Mouse (Mus musculus) hindbrain, embryonic 10.5 days (tissue): ENCODE measurements around the gene Tmem207. TPM values are rescaled to one million over a fixed set of nuclear protein-coding genes. Genes with fewer than 3 reads are reported as not detected.

Experiments used
- DNase-seq: peaks from one replicate; pipeline ENCODE4 v3.0.0-alpha.2; 2017; ENCODE audit warnings: low spot score
- H3K27ac ChIP-seq: fragments of 300-500 bp; sonication (generic); 2 replicates; pipeline ENCODE4 v1.5.1; 2016; ENCODE audit warnings: mild to moderate bottlenecking, moderate library complexity
- H3K27me3 ChIP-seq: fragments of 300-500 bp; sonication (generic); 2 replicates; pipeline ENCODE4 v1.6.1; 2016; ENCODE audit warnings: mild to moderate bottlenecking; ENCODE audit not compliant: poor library complexity, insufficient read depth, severe bottlenecking
- H3K36me3 ChIP-seq: fragments of 300-500 bp; sonication (generic); 2 replicates; pipeline ENCODE4 v1.6.1; 2016; ENCODE audit warnings: mild to moderate bottlenecking, moderate library complexity
- H3K4me1 ChIP-seq: fragments of 300-500 bp; sonication (generic); replicated peaks from 2 replicates; pipeline ENCODE4 v1.6.1; 2016; ENCODE audit warnings: mild to moderate bottlenecking
- H3K4me3 ChIP-seq: fragments of 300-500 bp; sonication (generic); 2 replicates; pipeline ENCODE4 v1.5.1; 2016; ENCODE audit warnings: mild to moderate bottlenecking, moderate library complexity
- H3K9me3 ChIP-seq: fragments of 300-500 bp; sonication (generic); 2 replicates; pipeline ENCODE4 v1.6.1; 2016; ENCODE audit warnings: mild to moderate bottlenecking, moderate library complexity
- WGBS: fragments of 180-500 bp; shearing (Covaris S2); methylation state at CpG from one replicate; pipeline ENCODE4 v1.1.7; 2016; 5-methylcytosine and 5-hydroxymethylcytosine counted together
- polyA plus RNA-seq: library from polyadenylated mRNA; unstranded; fragments of >200 nt; fragmentation: Nextera tagmentation; extraction: Ambion mirVana; gene quantifications from 2 replicates; pipeline ENCODE4 v1.2.1, GENCODE M21; 2016

Gene Tmem207
- 0.24 TPM in 1 of 2 replicates, not detected in the other for polyA plus RNA-seq

- Histone ChIP-seq H3K4me1 (0 out of 2 replicates have a peak, but pooled peaks cover 3% of the 10 kb centered on the region), H3K9me3 (no peaks in the 10 kb centered on the region), H3K36me3 (no peaks in the 10 kb centered on the region), H3K4me3 (no peak within 1 kb of the TSS), H3K27me3 (no peaks in the 10 kb centered on the region), H3K27ac (no peak within 1 kb of the TSS)
- 89% methylated on average over 4 of the region's 4 CpGs for WGBS
- no peak for DNase-seq
Observed at GRCm38 (mm10) chr16:26526669-26527068, at the start of gene Tmem207. Gene Tmem207, minus strand, starts transcription at chr16:26526769.

- Histone ChIP-seq H3K36me3 (no peaks in the 10 kb centered on the region), H3K9me3 (no peaks in the 10 kb centered on the region), H3K4me3 (no peak overlapping the region), H3K27ac (no peak overlapping the region), H3K27me3 (no peaks in the 10 kb centered on the region), H3K4me1 (no peaks in the 10 kb centered on the region)
- WGBS: 88% methylated on average over 5 of the region's 5 CpGs
- no peak for DNase-seq
Observed at GRCm38 (mm10) chr16:26574173-26574572, 47.6 kb upstream of the Tmem207 start.

DNA sequence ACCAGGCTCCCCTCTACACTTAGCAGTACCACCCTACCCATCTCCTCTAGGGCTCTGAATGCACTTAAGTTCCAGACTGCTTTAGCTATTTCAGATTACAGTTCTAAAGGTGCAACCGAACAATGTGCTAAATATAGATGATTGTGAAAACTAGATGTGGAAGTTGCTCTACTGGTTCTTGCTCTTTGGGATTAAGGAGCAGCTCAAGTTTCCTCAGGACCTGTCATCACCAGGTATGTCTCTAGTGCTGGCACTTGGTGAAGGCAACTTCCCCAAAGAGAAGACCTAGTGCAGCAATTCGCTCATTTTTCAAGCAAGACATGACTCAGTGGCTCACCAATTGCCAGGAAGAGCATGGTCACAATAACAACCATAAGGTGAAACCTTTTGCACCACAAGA, 45.3 kb upstream of the Tmem207 start:
- H3K4me1 ChIP-seq: no peaks in the 10 kb centered on the region
- H3K27ac ChIP-seq: no peak overlapping the region
- 85% methylated on average over 2 of the region's 2 CpGs for WGBS
- no peaks in the 10 kb centered on the region for H3K9me3 ChIP-seq
- H3K36me3 ChIP-seq: no peaks in the 10 kb centered on the region
- DNase-seq: no peak
- no peak overlapping the region for H3K4me3 ChIP-seq
- H3K27me3 ChIP-seq: no peaks in the 10 kb centered on the region

GRCm38 (mm10) chr16:26569387-26569978, 42.9 kb upstream of the Tmem207 start:
- H3K4me1 ChIP-seq: no peaks in the 10 kb centered on the region

GRCm38 (mm10) chr16:26562771-26563170, 36.2 kb upstream of the Tmem207 start:
- no peaks in the 10 kb centered on the region for H3K27me3 ChIP-seq
- no peak overlapping the region for H3K4me3 ChIP-seq
- no peaks in the 10 kb centered on the region for H3K9me3 ChIP-seq
- 87% methylated on average over 2 of the region's 2 CpGs for WGBS
- no peak for DNase-seq
- no peak overlapping the region for H3K27ac ChIP-seq
- no peaks in the 10 kb centered on the region for H3K36me3 ChIP-seq
- no peaks in the 10 kb centered on the region for H3K4me1 ChIP-seq

More at GRCm38 (mm10) chr16:26569387-26569978, 42.9 kb upstream of the Tmem207 start:
- no peak for DNase-seq
- Histone ChIP-seq H3K4me3 (no peak overlapping the region), H3K27me3 (no peaks in the 10 kb centered on the region), H3K9me3 (no peaks in the 10 kb centered on the region), H3K27ac (no peak overlapping the region), H3K36me3 (no peaks in the 10 kb centered on the region)

- no peak overlapping the region for H3K4me3 ChIP-seq
- no peaks in the 10 kb centered on the region for H3K9me3 ChIP-seq
- H3K27ac ChIP-seq: no peak overlapping the region
- no peaks in the 10 kb centered on the region for H3K4me1 ChIP-seq
- no peak for DNase-seq
- H3K27me3 ChIP-seq: no peaks in the 10 kb centered on the region
- no peaks in the 10 kb centered on the region for H3K36me3 ChIP-seq
- 24% methylated on average over 2 of the region's 2 CpGs for WGBS
Observed at GRCm38 (mm10) chr16:26561743-26562142, 35.2 kb upstream of the Tmem207 start.

DNA sequence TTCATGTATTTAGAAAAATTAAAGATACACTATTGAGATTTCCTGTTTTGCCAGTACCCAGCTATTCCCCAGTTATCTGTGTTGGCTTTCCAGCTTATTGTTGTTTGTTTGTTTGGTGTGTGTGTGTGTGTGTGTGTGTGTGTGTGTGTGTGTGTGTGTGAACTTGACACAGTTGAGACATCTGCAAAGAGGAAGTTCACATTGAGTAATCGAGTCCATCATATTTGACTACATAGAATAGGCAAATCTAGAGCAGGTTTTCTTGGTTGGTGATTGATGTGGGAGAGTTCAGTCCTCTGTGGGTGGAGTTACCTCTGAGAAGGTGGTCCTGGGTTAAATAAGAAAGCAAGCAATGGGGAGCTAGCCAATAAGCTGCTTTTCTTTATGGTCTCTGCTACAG, 32.2 kb upstream of the Tmem207 start:
- WGBS: 83% methylated on average over 1 of the region's 1 CpGs
- Histone ChIP-seq H3K36me3 (no peaks in the 10 kb centered on the region), H3K4me3 (no peak overlapping the region), H3K27me3 (no peaks in the 10 kb centered on the region), H3K27ac (no peak overlapping the region), H3K4me1 (no peaks in the 10 kb centered on the region), H3K9me3 (no peaks in the 10 kb centered on the region)
- DNase-seq: no peak

GRCm38 (mm10) chr16:26552234-26552633, 25.7 kb upstream of the Tmem207 start:
- no peak for DNase-seq
- H3K27ac ChIP-seq: no peak overlapping the region
- 87% methylated on average over 3 of the region's 3 CpGs for WGBS
- no peaks in the 10 kb centered on the region for H3K4me1 ChIP-seq
- H3K4me3 ChIP-seq: no peak overlapping the region
- no peaks in the 10 kb centered on the region for H3K9me3 ChIP-seq
- no peaks in the 10 kb centered on the region for H3K36me3 ChIP-seq
- no peaks in the 10 kb centered on the region for H3K27me3 ChIP-seq

DNA sequence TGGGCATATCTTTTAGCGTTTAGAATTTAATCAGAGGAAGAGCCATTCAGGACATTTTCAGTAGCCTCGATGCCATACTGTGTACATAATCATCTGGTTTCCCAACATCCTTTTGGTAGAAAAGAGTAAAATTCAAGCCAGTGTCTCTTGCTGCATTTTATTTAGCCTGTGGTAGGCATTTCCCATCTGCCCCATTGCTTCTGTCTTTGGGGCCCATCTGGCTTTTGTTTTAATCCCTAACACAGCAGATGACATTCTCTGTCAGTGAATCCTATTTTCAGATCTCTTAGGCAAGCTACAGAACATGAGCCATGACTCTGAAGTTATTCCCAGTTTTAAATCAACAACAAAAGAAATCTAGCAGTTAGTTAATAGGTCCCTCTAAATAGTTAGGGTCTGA, 22.7 kb upstream of the Tmem207 start:
- no peaks in the 10 kb centered on the region for H3K4me1 ChIP-seq
- H3K27me3 ChIP-seq: no peaks in the 10 kb centered on the region
- no peaks in the 10 kb centered on the region for H3K9me3 ChIP-seq
- H3K27ac ChIP-seq: no peak overlapping the region
- no peaks in the 10 kb centered on the region for H3K36me3 ChIP-seq
- DNase-seq: no peak
- WGBS: 87% methylated on average over 2 of the region's 2 CpGs
- no peak overlapping the region for H3K4me3 ChIP-seq

- no peak overlapping the region for H3K4me3 ChIP-seq
- H3K4me1 ChIP-seq: no peaks in the 10 kb centered on the region
- 87% methylated on average over 1 of the region's 1 CpGs for WGBS
- H3K27me3 ChIP-seq: no peaks in the 10 kb centered on the region
- H3K27ac ChIP-seq: no peak overlapping the region
- H3K9me3 ChIP-seq: no peaks in the 10 kb centered on the region
- no peaks in the 10 kb centered on the region for H3K36me3 ChIP-seq
- no peak for DNase-seq
Observed at GRCm38 (mm10) chr16:26546879-26547206, 20.3 kb upstream of the Tmem207 start.

- no peaks in the 10 kb centered on the region for H3K4me1 ChIP-seq
- H3K27ac ChIP-seq: no peak overlapping the region
- no peak overlapping the region for H3K4me3 ChIP-seq
- H3K36me3 ChIP-seq: no peaks in the 10 kb centered on the region
- WGBS: 57% methylated on average over 7 of the region's 7 CpGs
- H3K9me3 ChIP-seq: no peaks in the 10 kb centered on the region
- no peaks in the 10 kb centered on the region for H3K27me3 ChIP-seq
- DNase-seq: no peak
Observed at GRCm38 (mm10) chr16:26546170-26546878, 19.8 kb upstream of the Tmem207 start.

GRCm38 (mm10) chr16:26532287-26532686, 5.7 kb upstream of the Tmem207 start:
- Histone ChIP-seq H3K9me3 (no peaks in the 10 kb centered on the region), H3K27ac (no peak overlapping the region), H3K4me1 (no peaks in the 10 kb centered on the region), H3K36me3 (no peaks in the 10 kb centered on the region), H3K4me3 (no peak overlapping the region), H3K27me3 (no peaks in the 10 kb centered on the region)
- DNase-seq: no peak
- WGBS: 93% methylated on average over 1 of the region's 1 CpGs

DNA sequence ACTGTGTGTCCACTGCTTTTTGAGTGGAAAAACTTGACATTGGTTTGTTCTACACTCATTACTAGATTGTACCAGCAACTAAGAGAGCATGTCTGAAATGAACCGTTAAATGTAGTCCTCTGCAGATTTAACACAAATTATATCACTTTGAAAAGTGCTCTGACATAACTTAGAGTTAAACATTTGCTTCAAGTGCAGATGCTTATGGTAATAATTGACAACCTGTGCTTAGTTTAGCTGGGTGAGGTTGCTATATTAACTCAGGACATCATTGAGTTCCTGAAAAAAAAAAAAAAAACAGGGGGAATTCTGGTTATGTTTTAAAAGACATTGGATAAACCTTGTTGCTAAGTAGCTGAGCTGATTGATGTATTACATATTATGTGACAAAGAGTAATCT, 3.9 kb upstream of the Tmem207 start:
- Histone ChIP-seq H3K36me3 (no peaks in the 10 kb centered on the region), H3K9me3 (no peaks in the 10 kb centered on the region), H3K27ac (no peak overlapping the region), H3K4me1 (no peaks in the 10 kb centered on the region), H3K4me3 (no peak overlapping the region), H3K27me3 (no peaks in the 10 kb centered on the region)
- WGBS: 94% methylated on average over 1 of the region's 1 CpGs
- DNase-seq: no peak
